Mouse (Mus musculus): Measurements from ENCODE around the gene Olfr504. TPM values are rescaled to one million over a fixed set of nuclear protein-coding genes. Genes with fewer than 3 reads are reported as not detected.

Gene Olfr504
- polyA plus RNA-seq, 2 experiments, result not detected

DNA sequence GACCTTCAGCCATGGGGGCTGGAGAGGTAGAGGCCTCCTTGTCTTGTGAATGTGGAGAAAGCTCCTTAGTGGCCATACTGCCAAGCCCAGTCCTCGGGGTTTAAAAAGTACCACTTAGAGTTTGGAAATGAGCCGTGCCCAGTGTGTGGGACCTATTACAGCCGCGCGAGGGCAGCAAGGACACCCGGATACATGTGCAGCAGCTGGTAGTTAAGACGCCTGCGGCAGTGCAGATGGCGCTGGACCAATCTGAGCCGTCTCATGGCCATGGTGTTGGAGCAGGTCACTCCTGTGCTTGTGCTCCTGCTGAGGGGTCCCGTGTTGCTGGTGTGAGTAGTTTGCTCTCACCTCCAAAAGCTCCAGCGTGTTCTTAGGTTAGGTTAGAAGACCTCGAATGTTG is 23.2 kb downstream of the Olfr504 start:
- ATAC-seq (ENCODE audit: insufficient read depth), result no peak
- TF ChIP-seq EP300 (IDR thresholded peaks at IDR 0.05; ENCODE audit: low read depth), result no peak
- TF ChIP-seq CTCF (IDR thresholded peaks at IDR 0.05; ENCODE audit: low read depth), result no peak
- no peaks in the 10 kb centered on the region for H3K9me3 ChIP-seq (ENCODE audit: control insufficient read depth, low read length)
- H3K4me2 ChIP-seq (ENCODE audit: low read depth), result no peak overlapping the region
- WGBS (ENCODE audit: insufficient replicate concordance), result 63% methylated on average over 13 of the region's 13 CpGs
- H3K36me3 ChIP-seq (replicated peaks; ENCODE audit: control insufficient read depth, insufficient read depth, low read depth), result no peaks in the 10 kb centered on the region
- DNase-seq (ENCODE audit: low read depth in 3 of 3, low spot score in 3 of 3), result no peak
- no peak overlapping the region for H3K9ac ChIP-seq (replicated peaks)
- no peaks in the 10 kb centered on the region for H3K27me3 ChIP-seq (ENCODE audit: control insufficient read depth, insufficient read depth, low read length)
- no peak overlapping the region for H3K4me3 ChIP-seq (ENCODE audit: insufficient read depth in 1 of 2, low read depth in 2 of 2, low read length in 2 of 2)
- H3K27ac ChIP-seq, result no peak overlapping the region
- H3K4me1 ChIP-seq (replicated peaks; ENCODE audit: control insufficient read depth in 2 of 2, insufficient read depth in 2 of 2, low read length in 1 of 2), result no peaks in the 10 kb centered on the region

DNA sequence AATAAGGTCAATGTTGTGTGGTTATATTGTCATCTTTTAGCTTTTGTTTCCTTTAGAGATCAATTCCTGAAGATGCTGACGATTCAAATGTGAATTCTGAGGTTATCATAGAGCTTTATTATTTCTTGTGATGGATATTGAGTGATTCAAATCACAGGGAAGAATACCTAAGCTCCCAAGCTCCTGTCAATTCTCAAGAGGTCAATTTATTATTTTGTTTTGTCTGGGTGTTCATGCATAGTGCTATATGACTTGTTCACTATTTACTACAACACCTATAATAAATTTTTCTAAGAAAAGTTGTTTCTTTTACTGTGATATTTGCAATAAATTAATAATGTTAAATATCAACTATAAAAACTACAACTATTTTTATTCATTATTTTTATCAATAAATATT is 40.6 kb downstream of the Olfr504 start, which contains the start of gene Olfr502:
Gene Olfr502, minus strand, starts transcription at position 101 of the 400 bp plus-strand sequence.
- TF ChIP-seq EP300 (IDR thresholded peaks at IDR 0.05; ENCODE audit: low read depth) (no peak), CTCF (IDR thresholded peaks at IDR 0.05; ENCODE audit: low read depth) (no peak)
- DNase-seq (ENCODE audit: low read depth in 3 of 3, low spot score in 3 of 3) (no peak), ATAC-seq (ENCODE audit: insufficient read depth) (no peak)
- Histone ChIP-seq H3K4me2 (ENCODE audit: low read depth) (no peak within 1 kb of the TSS), H3K4me1 (replicated peaks; ENCODE audit: control insufficient read depth in 2 of 2, insufficient read depth in 2 of 2, low read length in 1 of 2) (no peaks in the 10 kb centered on the region), H3K9ac (replicated peaks) (no peak within 1 kb of the TSS), H3K4me3 (ENCODE audit: insufficient read depth in 1 of 2, low read depth in 2 of 2, low read length in 2 of 2) (no peak within 1 kb of the TSS), H3K9me3 (ENCODE audit: control insufficient read depth, low read length) (no peaks in the 10 kb centered on the region), H3K27ac (no peak within 1 kb of the TSS), H3K36me3 (replicated peaks; ENCODE audit: control insufficient read depth, insufficient read depth, low read depth) (no peaks in the 10 kb centered on the region), H3K27me3 (ENCODE audit: control insufficient read depth, insufficient read depth, low read length) (no peaks in the 10 kb centered on the region)
- WGBS (ENCODE audit: insufficient replicate concordance), result 42% methylated on average over 1 of the region's 1 CpGs

Other genes with a start within 250 kb of the Olfr504 start
- not detected in 2 replicates for gene Olfr492, start 242.1 kb downstream of the Olfr504 start, polyA plus RNA-seq (2012; rRNA removed)
- gene Olfr492, start 242.1 kb downstream of the Olfr504 start, polyA plus RNA-seq (2014; fragmentation: Nextera tagmentation; extraction: Ambion mirVana), result not detected in 2 replicates
- not detected in 2 replicates for gene Olfr493, start 218.8 kb downstream of the Olfr504 start, polyA plus RNA-seq (2012; rRNA removed)
- gene Olfr493, start 218.8 kb downstream of the Olfr504 start, polyA plus RNA-seq (2014; fragmentation: Nextera tagmentation; extraction: Ambion mirVana), result not detected in 2 replicates
- not detected in 2 replicates for gene Olfr494, start 200.5 kb downstream of the Olfr504 start, polyA plus RNA-seq (2012; rRNA removed)
- not detected in 2 replicates for gene Olfr494, start 200.5 kb downstream of the Olfr504 start, polyA plus RNA-seq (2014; fragmentation: Nextera tagmentation; extraction: Ambion mirVana)
- gene Olfr495, start 172.6 kb downstream of the Olfr504 start, polyA plus RNA-seq (2012; rRNA removed), result not detected in 2 replicates
- not detected in 2 replicates for gene Olfr495, start 172.6 kb downstream of the Olfr504 start, polyA plus RNA-seq (2014; fragmentation: Nextera tagmentation; extraction: Ambion mirVana)
- gene Olfr497, start 145.4 kb downstream of the Olfr504 start, polyA plus RNA-seq (2012; rRNA removed), result not detected in 2 replicates
- not detected in 2 replicates for gene Olfr497, start 145.4 kb downstream of the Olfr504 start, polyA plus RNA-seq (2014; fragmentation: Nextera tagmentation; extraction: Ambion mirVana)
- gene Olfr498, start 100.5 kb downstream of the Olfr504 start, polyA plus RNA-seq (2012; rRNA removed), result not detected in 2 replicates
- not detected in 2 replicates for gene Olfr498, start 100.5 kb downstream of the Olfr504 start, polyA plus RNA-seq (2014; fragmentation: Nextera tagmentation; extraction: Ambion mirVana)
- not detected in 2 replicates for gene Olfr502, start 40.7 kb downstream of the Olfr504 start, polyA plus RNA-seq (2012; rRNA removed)
- gene Olfr502, start 40.7 kb downstream of the Olfr504 start, polyA plus RNA-seq (2014; fragmentation: Nextera tagmentation; extraction: Ambion mirVana), result not detected in 2 replicates
- not detected in 2 replicates for gene Olfr503, start 21.3 kb downstream of the Olfr504 start, polyA plus RNA-seq (2012; rRNA removed)
- not detected in 2 replicates for gene Olfr503, start 21.3 kb downstream of the Olfr504 start, polyA plus RNA-seq (2014; fragmentation: Nextera tagmentation; extraction: Ambion mirVana)
- not detected in 2 replicates for gene Olfr506, start 45.0 kb upstream of the Olfr504 start, polyA plus RNA-seq (2012; rRNA removed)
- not detected in 2 replicates for gene Olfr506, start 45.0 kb upstream of the Olfr504 start, polyA plus RNA-seq (2014; fragmentation: Nextera tagmentation; extraction: Ambion mirVana)
- gene Olfr507, start 56.0 kb upstream of the Olfr504 start, polyA plus RNA-seq (2012; rRNA removed), result not detected in 2 replicates
- gene Olfr507, start 56.0 kb upstream of the Olfr504 start, polyA plus RNA-seq (2014; fragmentation: Nextera tagmentation; extraction: Ambion mirVana), result not detected in 2 replicates
- gene Olfr508, start 64.2 kb upstream of the Olfr504 start, polyA plus RNA-seq (2012; rRNA removed), result not detected in 2 replicates
- gene Olfr508, start 64.2 kb upstream of the Olfr504 start, polyA plus RNA-seq (2014; fragmentation: Nextera tagmentation; extraction: Ambion mirVana), result not detected in 2 replicates
- gene Olfr509, start 86.1 kb upstream of the Olfr504 start, polyA plus RNA-seq (2012; rRNA removed), result not detected in 2 replicates
- not detected in 2 replicates for gene Olfr509, start 86.1 kb upstream of the Olfr504 start, polyA plus RNA-seq (2014; fragmentation: Nextera tagmentation; extraction: Ambion mirVana)
- gene Olfr510, start 100.6 kb upstream of the Olfr504 start, polyA plus RNA-seq (2012; rRNA removed), result not detected in 2 replicates
- gene Olfr510, start 100.6 kb upstream of the Olfr504 start, polyA plus RNA-seq (2014; fragmentation: Nextera tagmentation; extraction: Ambion mirVana), result not detected in 2 replicates
- not detected in 2 replicates for gene Olfr512, start 147.5 kb upstream of the Olfr504 start, polyA plus RNA-seq (2012; rRNA removed)
- gene Olfr512, start 147.5 kb upstream of the Olfr504 start, polyA plus RNA-seq (2014; fragmentation: Nextera tagmentation; extraction: Ambion mirVana), result not detected in 2 replicates
- gene Olfr513, start 185.2 kb upstream of the Olfr504 start, polyA plus RNA-seq (2012; rRNA removed), result not detected in 2 replicates
- gene Olfr513, start 185.2 kb upstream of the Olfr504 start, polyA plus RNA-seq (2014; fragmentation: Nextera tagmentation; extraction: Ambion mirVana), result not detected in 2 replicates

Data from liver, embryonic 14.5 days (tissue).